ENCODE assay signal across 9 mouse cellular contexts in the genomic region with DNA sequence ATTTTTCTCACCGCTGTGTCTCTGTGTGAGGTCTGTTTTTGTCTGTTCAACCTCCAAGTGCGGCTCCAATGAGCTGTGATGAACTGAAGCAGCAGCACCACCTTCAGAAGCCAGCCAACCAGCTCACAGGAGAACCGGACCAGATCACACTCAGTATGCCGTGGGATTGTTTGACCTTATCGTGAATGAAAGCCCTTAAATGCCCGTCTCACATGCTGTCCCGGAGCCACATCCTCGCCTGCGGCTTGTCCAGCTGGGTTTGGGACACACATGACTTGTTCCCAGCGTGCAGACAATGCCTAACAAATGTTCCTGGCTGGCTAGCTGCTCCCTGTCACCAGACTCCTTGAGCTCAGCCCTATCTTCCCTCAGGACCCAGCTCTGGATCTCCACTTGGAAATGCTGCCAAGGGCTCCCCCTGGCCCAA. TPM values are rescaled to one million over a fixed set of nuclear protein-coding genes. Genes with fewer than 3 reads are reported as not detected.
A peak's percentile ranks its signal among the peaks of the same experiment; 100 is the strongest.
DNase-seq lines count a peak whose midpoint lies in the region; ATAC-seq lines count a peak whose summit lies in the region.
"Had no signal": no experiment of that assay in that cellular context is flagged by ENCODE, and none has a peak within 500 bp of the region (broad histone marks: within the 10 kb centered on the region; RNA-seq: fewer than 3 reads in every experiment).

No protein-coding gene starts in this region.

- no peaks in the 10 kb centered on the region for H3K36me3 ChIP-seq in neural tube, embryonic 13.5 days
- H3K36me3 ChIP-seq: liver, embryonic 15.5 days had no signal

- no peak for ATAC-seq in neural tube, embryonic 13.5 days (ENCODE audit: low read depth)
- no peak for ATAC-seq in erythroblast, adult 5-6 weeks (replicated peaks; ENCODE audit: low FRiP score, poor library complexity, severe bottlenecking)

- no peaks in the 10 kb centered on the region for H3K27me3 ChIP-seq in neural tube, embryonic 13.5 days

- H3K4me2 ChIP-seq in neural tube, embryonic 13.5 days, result no peak overlapping the region
- H3K4me2 ChIP-seq: liver, embryonic 15.5 days had no signal

- DNase-seq in embryo, embryonic 11 days, result peak; percentile 32
- no peak for DNase-seq in embryo, embryonic 9.5 days (ENCODE audit: extremely low spot score)
- peak; percentile 60 for DNase-seq in cerebellum, adult 8-10 months
- DNase-seq in heart, adult 9 months (ENCODE audit: low spot score in 2 of 2), result peak; percentile 51 to 63
- DNase-seq in kidney, adult 9 months, result peak; percentile 40
- DNase-seq in urinary bladder, adult 2 months (ENCODE audit: low spot score), result no peak

- no peaks in the 10 kb centered on the region for H3K9me3 ChIP-seq in neural tube, embryonic 13.5 days
- H3K9me3 ChIP-seq: liver, embryonic 15.5 days had no signal

- peak overlapping the region; percentile 76 for H3K27ac ChIP-seq in neural tube, embryonic 13.5 days (replicated peaks)
- H3K27ac ChIP-seq: liver, embryonic 15.5 days had no signal

- no peak overlapping the region for H3K9ac ChIP-seq in neural tube, embryonic 13.5 days
- H3K9ac ChIP-seq: liver, embryonic 15.5 days had no signal

- WGBS in neural tube, embryonic 13.5 days, result 18% methylated on average over 10 of the region's 10 CpGs

- H3K4me3 ChIP-seq in neural tube, embryonic 13.5 days, result no peak overlapping the region
- H3K4me3 ChIP-seq: liver, embryonic 15.5 days had no signal

- peaks cover 53% of the 10 kb centered on the region for H3K4me1 ChIP-seq in neural tube, embryonic 13.5 days (replicated peaks)

RNA-seq across cellular contexts. Expression of a gene that starts 47.7 kb away (rescaled TPM):
- polyA plus RNA-seq in neural tube, embryonic 13.5 days (2015; fragmentation: Nextera tagmentation; extraction: Ambion mirVana), result 7.5 and 7.9 TPM in 2 replicates
- polyA plus RNA-seq in urinary bladder, adult 2 months (2012; rRNA removed), result 29.7 and 40.7 TPM in 2 replicates
- 7.5 and 9.0 TPM in 2 replicates for total RNA-seq in erythroblast, adult 5-6 weeks (2015; ENCODE audit: low replicate concordance)
- total RNA-seq in erythroblast, adult 5-6 weeks (2017; ENCODE audit: low replicate concordance), result 7.6 and 9.8 TPM in 2 replicates

Comparison
In these comparisons a context has a peak if more than half of its experiments do, and no peak if none do; other contexts are left out.
1. DNase-seq: peak in embryo, embryonic 11 days (single experiment), cerebellum, adult 8-10 months (single experiment), heart, adult 9 months (2 of 2) and kidney, adult 9 months (single experiment); none in embryo, embryonic 9.5 days (single experiment) and urinary bladder, adult 2 months (single experiment).